Mouse (Mus musculus) midbrain, postnatal 0 days (tissue): ENCODE data around the gene Vmn1r5. TPM values are rescaled to one million over a fixed set of nuclear protein-coding genes. Genes with fewer than 3 reads are reported as not detected.
"Not testable (repeated sequence)": the region's sequence is repeated elsewhere in the genome, so short reads cannot be mapped to it uniquely, and the experiment has no call there.

Experiments used
- ATAC-seq: fragments of 200-750 bp; cut with Nextera tagmentation; 2 replicates; pipeline ENCODE4 v1.8.0; 2017; ENCODE audit warnings: moderate number of reproducible peaks, mild to moderate bottlenecking, moderate TSS enrichment, moderate library complexity; ENCODE audit not compliant: low FRiP score
- DNase-seq: peaks from one replicate; pipeline ENCODE4 v3.0.0-alpha.2; 2015; ENCODE audit warnings: low spot score
- H3K27ac ChIP-seq: fragments of 300-500 bp; sonication (generic); 2 replicates; pipeline ENCODE4 v1.5.1; 2014; ENCODE audit warnings: low read depth, mild to moderate bottlenecking, low read length, mixed read lengths
- H3K27me3 ChIP-seq: fragments of 300-500 bp; sonication (generic); 2 replicates; pipeline ENCODE4 v1.6.1; 2014; ENCODE audit warnings: low read length, control low read depth, mixed read lengths; ENCODE audit not compliant: insufficient read depth
- H3K36me3 ChIP-seq: fragments of 300-500 bp; sonication (generic); 2 replicates; pipeline ENCODE4 v1.6.1; 2014; ENCODE audit warnings: low read length, control low read depth, mixed read lengths; ENCODE audit not compliant: insufficient read depth
- H3K4me1 ChIP-seq: fragments of 300-500 bp; sonication (generic); 2 replicates; pipeline ENCODE4 v1.6.1; 2014; ENCODE audit warnings: mild to moderate bottlenecking, control low read depth, antibody characterized with exemption, low read length, mixed read lengths; ENCODE audit not compliant: insufficient read depth
- H3K4me2 ChIP-seq: fragments of 300-500 bp; sonication (generic); 2 replicates; pipeline ENCODE4 v1.6.1; 2014; ENCODE audit warnings: low read depth, mild to moderate bottlenecking, low read length, mixed read lengths; ENCODE audit not compliant: poor library complexity, severe bottlenecking
- H3K4me3 ChIP-seq: fragments of 300-500 bp; sonication (generic); 2 replicates; pipeline ENCODE4 v1.5.1; 2014; ENCODE audit warnings: low read depth, mild to moderate bottlenecking, low read length, moderate library complexity
- H3K9ac ChIP-seq: fragments of 300-500 bp; sonication (generic); replicated peaks from 2 replicates; pipeline ENCODE4 v1.6.1; 2014; ENCODE audit warnings: mild to moderate bottlenecking, low read length, moderate library complexity, mixed read lengths; ENCODE audit not compliant: poor library complexity, severe bottlenecking
- H3K9me3 ChIP-seq: fragments of 300-500 bp; sonication (generic); 2 replicates; pipeline ENCODE4 v1.6.1; 2016; ENCODE audit warnings: low read length, control low read depth
- CTCF ChIP-seq: IDR thresholded peaks from 2 replicates; pipeline ENCODE4 v1.5.1; 2016; ENCODE audit warnings: antibody characterized with exemption, mild to moderate bottlenecking
- WGBS: fragments of 180-500 bp; shearing (Covaris S2); extraction: QIAGEN DNeasy Blood & Tissue Kit; methylation state at CpG from one replicate; pipeline ENCODE4 v1.1.7; 2014; 5-methylcytosine and 5-hydroxymethylcytosine counted together
- polyA plus RNA-seq: library from polyadenylated mRNA; unstranded; fragments of >200 nt; fragmentation: Nextera tagmentation; extraction: Ambion mirVana; gene quantifications from 2 replicates; pipeline ENCODE4 v1.2.1, GENCODE M21; 2015
- total RNA-seq: library from RNA; depleted of rRNA; stranded (reverse); fragments of >200 nt; gene quantifications from 2 replicates; pipeline ENCODE4 v1.2.3, GENCODE M21; 2014; rRNA removed

Vmn1r5 gene
- total and polyA plus RNA-seq, 2 experiments from 2014 or later: not detected

DNA sequence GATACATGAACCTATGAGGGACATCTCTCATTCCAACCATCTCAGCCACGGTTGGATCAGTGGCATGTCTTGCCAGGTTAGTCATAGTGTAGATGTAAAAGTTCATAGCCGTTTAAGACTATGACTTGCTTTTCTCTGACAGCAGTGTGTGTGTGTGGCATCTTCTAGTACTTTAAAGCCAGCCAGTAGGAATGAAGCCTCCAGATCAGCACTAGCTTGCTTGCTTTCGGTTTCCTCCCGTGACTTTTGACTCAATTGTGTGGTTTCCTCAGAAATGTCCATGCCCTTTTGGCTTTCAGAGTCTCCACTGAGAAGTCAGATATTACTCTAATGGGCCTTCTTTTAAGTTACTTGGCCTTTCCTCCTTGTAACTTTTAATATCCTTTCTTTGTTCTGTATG is 35.7 kb upstream of the Vmn1r5 start:
- H3K4me1 ChIP-seq: no peaks in the 10 kb centered on the region
- H3K27ac ChIP-seq: no peak overlapping the region
- no peak overlapping the region for H3K4me3 ChIP-seq
- ATAC-seq: no peak
- H3K4me2 ChIP-seq: no peak overlapping the region
- H3K9ac ChIP-seq: no peak overlapping the region
- H3K9me3 ChIP-seq: no peaks in the 10 kb centered on the region
- no peak for TF ChIP-seq CTCF
- DNase-seq: no peak
- H3K27me3 ChIP-seq: no peaks in the 10 kb centered on the region
- H3K36me3 ChIP-seq: no peaks in the 10 kb centered on the region
- WGBS: 88% methylated on average over 4 of the region's 4 CpGs

DNA sequence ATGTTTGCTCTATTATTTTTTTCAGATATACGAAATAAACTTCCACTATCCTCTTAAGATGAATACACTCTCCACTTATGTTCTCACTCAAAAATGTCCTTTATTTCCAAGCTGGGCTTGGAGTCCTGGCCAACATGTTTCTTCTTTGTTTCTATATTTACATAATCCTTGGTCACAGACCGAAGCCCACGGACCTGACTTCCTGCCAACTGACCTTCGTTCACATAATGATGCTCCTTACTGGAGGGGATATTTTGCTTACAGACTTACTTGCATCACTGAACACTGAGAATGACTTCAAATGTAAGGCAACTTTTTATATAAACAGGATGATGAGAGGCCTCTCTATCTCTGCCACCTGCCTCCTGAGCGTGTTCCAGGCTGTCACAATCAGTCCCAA is 13.6 kb upstream of the Vmn1r5 start:
- DNase-seq (peak; percentile 0), ATAC-seq (no peak)
- WGBS: 61% methylated on average over 5 of the region's 5 CpGs
- Histone ChIP-seq H3K4me2 (no peak overlapping the region), H3K9me3 (no peaks in the 10 kb centered on the region), H3K4me1 (no peaks in the 10 kb centered on the region), H3K27me3 (no peaks in the 10 kb centered on the region), H3K27ac (no peak overlapping the region), H3K9ac (no peak overlapping the region), H3K36me3 (no peaks in the 10 kb centered on the region), H3K4me3 (no peak overlapping the region)
- no peak for TF ChIP-seq CTCF

DNA sequence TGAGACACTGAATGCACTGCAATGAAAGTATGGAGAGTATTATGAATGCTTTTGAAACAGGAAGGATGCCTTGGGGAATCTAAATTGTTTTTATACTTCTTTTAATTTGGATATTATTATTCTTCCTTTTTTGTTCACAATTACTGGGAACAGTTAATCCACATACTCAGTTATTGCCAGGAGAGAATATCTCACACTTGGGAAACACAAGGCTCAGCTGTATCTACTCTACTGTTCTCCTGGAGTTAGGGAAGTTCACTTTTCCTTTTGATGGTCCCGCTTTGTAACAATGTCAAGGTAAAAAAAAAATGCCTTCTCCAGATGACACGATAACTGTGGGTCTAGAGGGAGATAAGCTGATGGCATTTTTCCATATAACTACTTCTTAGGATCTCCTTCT is 26.9 kb downstream of the Vmn1r5 start, which contains the start of gene Vmn1r6:
Vmn1r6 (plus strand) TSS at position 301 of the 400 bp plus-strand sequence.
- Histone ChIP-seq H3K4me1 (no peaks in the 10 kb centered on the region), H3K9me3 (no peaks in the 10 kb centered on the region), H3K9ac (no peak within 1 kb of the TSS), H3K36me3 (no peaks in the 10 kb centered on the region), H3K27me3 (no peaks in the 10 kb centered on the region), H3K4me2 (no peak within 1 kb of the TSS), H3K4me3 (no peak within 1 kb of the TSS), H3K27ac (no peak within 1 kb of the TSS)
- WGBS: 84% methylated on average over 2 of the region's 2 CpGs
- DNase-seq: no peak
- ATAC-seq: no peak
- TF ChIP-seq CTCF: no peak

DNA sequence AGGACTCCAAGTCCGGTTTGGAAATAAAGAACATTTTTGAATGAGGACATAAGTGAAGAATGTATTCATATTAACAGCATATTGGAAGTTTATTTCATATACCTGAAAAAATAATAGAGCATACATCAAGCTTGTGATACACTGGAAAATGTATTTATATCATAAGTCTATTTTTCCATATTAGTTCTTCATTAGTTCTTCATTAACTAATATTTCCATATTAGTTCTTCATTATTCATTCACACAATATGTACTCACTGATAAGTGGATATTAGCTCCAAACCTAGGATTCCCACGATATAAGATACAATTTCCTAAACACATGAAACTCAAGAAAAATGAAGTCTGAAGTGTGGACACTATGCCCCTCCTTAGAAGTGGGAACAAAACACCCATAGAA is 55.2 kb downstream of the Vmn1r5 start, which contains the start of gene Vmn1r7:
Vmn1r7 (minus strand) TSS at position 101 of the 400 bp plus-strand sequence.
- ATAC-seq, H3K9ac ChIP-seq, H3K4me3 ChIP-seq, H3K36me3 ChIP-seq, H3K27me3 ChIP-seq, H3K4me2 ChIP-seq, H3K27ac ChIP-seq, H3K4me1 ChIP-seq, DNase-seq, H3K9me3 ChIP-seq: not testable (repeated sequence)
- 87% methylated on average over 2 of the region's 2 CpGs for WGBS

DNA sequence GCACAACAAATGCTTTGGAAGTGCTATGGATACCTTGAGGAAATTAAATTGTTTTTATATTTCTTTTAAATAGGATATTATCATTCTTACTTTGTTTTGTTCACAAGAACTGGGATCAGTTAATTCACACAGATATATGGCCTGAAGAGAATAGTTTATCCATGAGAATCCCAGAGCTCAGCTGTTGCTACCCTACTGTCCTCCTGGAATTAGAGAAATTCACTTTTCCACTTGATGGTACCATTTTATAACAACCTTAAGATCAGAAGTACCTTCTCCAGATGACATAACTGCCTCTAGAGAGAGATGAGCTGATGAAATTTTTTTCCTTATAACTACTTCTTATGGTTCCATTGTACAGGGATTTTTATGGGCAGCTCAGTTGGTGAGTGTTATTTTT is 61.9 kb downstream of the Vmn1r5 start, which contains the start of gene Vmn1r8:
Vmn1r8 (plus strand) TSS at position 301 of the 400 bp plus-strand sequence.
- Histone ChIP-seq H3K4me3 (no peak within 1 kb of the TSS), H3K4me2 (no peak within 1 kb of the TSS), H3K27me3 (no peaks in the 10 kb centered on the region), H3K27ac (no peak within 1 kb of the TSS), H3K36me3 (no peaks in the 10 kb centered on the region), H3K4me1 (no peaks in the 10 kb centered on the region), H3K9me3 (no peaks in the 10 kb centered on the region), H3K9ac (no peak within 1 kb of the TSS)
- TF ChIP-seq CTCF: no peak
- DNase-seq (no peak), ATAC-seq (no peak)

DNA sequence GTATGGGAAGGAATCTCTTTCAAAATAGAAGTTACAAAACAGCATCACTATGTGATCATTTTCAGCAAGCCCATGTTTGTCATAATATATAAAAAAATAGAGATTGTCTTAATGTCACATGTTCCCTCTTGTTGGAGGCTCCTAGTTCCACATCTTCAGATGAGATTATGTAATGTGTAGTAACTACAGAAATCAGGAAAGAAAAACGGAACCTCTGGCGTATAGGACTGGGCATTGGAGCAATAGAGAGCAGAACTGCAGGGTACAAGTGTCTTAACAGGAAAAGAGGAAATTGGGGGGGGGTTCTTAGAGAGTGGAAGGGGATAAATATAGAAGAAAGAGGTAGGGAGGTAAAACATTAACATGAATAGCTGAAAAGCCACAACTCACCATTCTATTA is 64.6 kb downstream of the Vmn1r5 start:
- no peaks in the 10 kb centered on the region for H3K9me3 ChIP-seq
- DNase-seq (no peak), ATAC-seq (no peak)
- no peak for TF ChIP-seq CTCF
- H3K36me3 ChIP-seq: no peaks in the 10 kb centered on the region
- 84% methylated on average over 2 of the region's 2 CpGs for WGBS
- H3K27me3 ChIP-seq: no peaks in the 10 kb centered on the region
- no peak overlapping the region for H3K4me2 ChIP-seq
- H3K9ac ChIP-seq: no peak overlapping the region
- no peaks in the 10 kb centered on the region for H3K4me1 ChIP-seq
- H3K4me3 ChIP-seq: no peak overlapping the region
- no peak overlapping the region for H3K27ac ChIP-seq

Other genes starting within 250 kb of the Vmn1r5 start
- gene Kbtbd2, start 172.5 kb upstream of the Vmn1r5 start, total RNA-seq: 36.9 and 50.1 TPM in 2 replicates
- 15.9 and 18.4 TPM in 2 replicates for gene Kbtbd2, start 172.5 kb upstream of the Vmn1r5 start, polyA plus RNA-seq
- 44.8 and 46.5 TPM in 2 replicates for gene Fkbp9, start 138.2 kb upstream of the Vmn1r5 start, total RNA-seq
- 31.9 and 36.7 TPM in 2 replicates for gene Fkbp9, start 138.2 kb upstream of the Vmn1r5 start, polyA plus RNA-seq
- 83.2 and 98.4 TPM in 2 replicates for gene Nt5c3, start 46.3 kb upstream of the Vmn1r5 start, total RNA-seq
- gene Nt5c3, start 46.3 kb upstream of the Vmn1r5 start, polyA plus RNA-seq: 181 and 182 TPM in 2 replicates
- gene Vmn1r4, start 46.3 kb upstream of the Vmn1r5 start, total RNA-seq: 0.33 and 1.7 TPM in 2 replicates
- gene Vmn1r4, start 46.3 kb upstream of the Vmn1r5 start, polyA plus RNA-seq: 0.46 and 0.88 TPM in 2 replicates
- not detected in 2 replicates for gene Vmn1r6, start 27.0 kb downstream of the Vmn1r5 start, total RNA-seq
- gene Vmn1r6, start 27.0 kb downstream of the Vmn1r5 start, polyA plus RNA-seq: not detected in 2 replicates
- not detected in 2 replicates for gene Vmn1r7, start 55.1 kb downstream of the Vmn1r5 start, total RNA-seq
- gene Vmn1r7, start 55.1 kb downstream of the Vmn1r5 start, polyA plus RNA-seq: not detected in 2 replicates
- gene Vmn1r8, start 62.0 kb downstream of the Vmn1r5 start, total RNA-seq: not detected in 2 replicates
- not detected in 2 replicates for gene Vmn1r8, start 62.0 kb downstream of the Vmn1r5 start, polyA plus RNA-seq
- not detected in 2 replicates for gene Vmn1r9, start 96.5 kb downstream of the Vmn1r5 start, total RNA-seq
- not detected in 2 replicates for gene Vmn1r9, start 96.5 kb downstream of the Vmn1r5 start, polyA plus RNA-seq
- not detected in 2 replicates for gene Vmn1r10, start 139.2 kb downstream of the Vmn1r5 start, total RNA-seq
- gene Vmn1r10, start 139.2 kb downstream of the Vmn1r5 start, polyA plus RNA-seq: not detected in 2 replicates
- not detected in 2 replicates for gene Vmn1r11, start 163.2 kb downstream of the Vmn1r5 start, total RNA-seq
- not detected in 2 replicates for gene Vmn1r11, start 163.2 kb downstream of the Vmn1r5 start, polyA plus RNA-seq
- gene Vmn1r12, start 186.6 kb downstream of the Vmn1r5 start, total RNA-seq: not detected in 2 replicates
- gene Vmn1r12, start 186.6 kb downstream of the Vmn1r5 start, polyA plus RNA-seq: not detected in 2 replicates
- gene Vmn1r13, start 233.0 kb downstream of the Vmn1r5 start, total RNA-seq: not detected in 2 replicates
- gene Vmn1r13, start 233.0 kb downstream of the Vmn1r5 start, polyA plus RNA-seq: not detected in 2 replicates